Mouse (Mus musculus) urinary bladder, postnatal 25 days (tissue): Measurements from ENCODE around the gene Ptgs1.

ENCODE experiments used
- DNase-seq: peaks from one replicate; pipeline ENCODE4 v3.0.0; 2022; ENCODE audit warnings: low spot score

The Ptgs1 gene

GRCm38 (mm10) chr2:36215203-36215739 is 15.0 kb upstream of the Ptgs1 start:
- DNase-seq: no peak

GRCm38 (mm10) chr2:36216546-36216945 is 13.7 kb upstream of the Ptgs1 start:
- no peak for DNase-seq

- DNase-seq: no peak
Measured at GRCm38 (mm10) chr2:36216953-36217573, 13.2 kb upstream of the Ptgs1 start.

GRCm38 (mm10) chr2:36217692-36218233 is 12.5 kb upstream of the Ptgs1 start:
- no peak for DNase-seq

- DNase-seq: no peak
Measured at GRCm38 (mm10) chr2:36220106-36220505, 10.1 kb upstream of the Ptgs1 start.

- no peak for DNase-seq
Measured at GRCm38 (mm10) chr2:36220891-36221290, 9.3 kb upstream of the Ptgs1 start.

GRCm38 (mm10) chr2:36222168-36222848 is 7.9 kb upstream of the Ptgs1 start:
- no peak for DNase-seq

GRCm38 (mm10) chr2:36223436-36223835 is 6.8 kb upstream of the Ptgs1 start:
- DNase-seq: no peak

- DNase-seq: no peak
Measured at GRCm38 (mm10) chr2:36224153-36224552, 6.1 kb upstream of the Ptgs1 start.

GRCm38 (mm10) chr2:36224599-36224998 is 5.6 kb upstream of the Ptgs1 start:
- no peak for DNase-seq

- no peak for DNase-seq
Measured at GRCm38 (mm10) chr2:36230967-36231366, 741 bp downstream of the Ptgs1 start.

GRCm38 (mm10) chr2:36234526-36235368 is 4.5 kb downstream of the Ptgs1 start:
- no peak for DNase-seq

- DNase-seq: no peak
Measured at GRCm38 (mm10) chr2:36235917-36236316, 5.7 kb downstream of the Ptgs1 start.

- DNase-seq: no peak
Measured at GRCm38 (mm10) chr2:36236889-36237288, 6.7 kb downstream of the Ptgs1 start.

- no peak for DNase-seq
Measured at GRCm38 (mm10) chr2:36237557-36237956, 7.3 kb downstream of the Ptgs1 start.

GRCm38 (mm10) chr2:36238467-36238866 is 8.2 kb downstream of the Ptgs1 start:
- DNase-seq: no peak

- DNase-seq: no peak
Measured at GRCm38 (mm10) chr2:36238951-36239350, 8.7 kb downstream of the Ptgs1 start.

GRCm38 (mm10) chr2:36242514-36242913 is 12.3 kb downstream of the Ptgs1 start:
- DNase-seq: no peak

GRCm38 (mm10) chr2:36243296-36243891 is 13.2 kb downstream of the Ptgs1 start:
- DNase-seq: no peak

GRCm38 (mm10) chr2:36243892-36244309 is 13.7 kb downstream of the Ptgs1 start:
- DNase-seq: no peak

- no peak for DNase-seq
Measured at GRCm38 (mm10) chr2:36244705-36245104, 14.5 kb downstream of the Ptgs1 start.

GRCm38 (mm10) chr2:36247964-36248363 is 17.7 kb downstream of the Ptgs1 start:
- DNase-seq: no peak
